Mouse (Mus musculus): Measurements from ENCODE around the gene Acp2. TPM values are rescaled to one million over a fixed set of nuclear protein-coding genes. Genes with fewer than 3 reads are reported as not detected.
A peak's percentile ranks its signal among the peaks of the same experiment; 100 is the strongest.

Acp2 gene
- 10 to 100 TPM; 44.5 to 46.9 TPM for total RNA-seq (2021)

GRCm38 (mm10) chr2:91202222-91202971, at the start of gene Acp2, which contains the start of gene Nr1h3:
Acp2 (plus strand) TSS chr2:91202885.
Nr1h3 (minus strand) TSS chr2:91202834.
- peak; percentile 96 to 98 for DNase-seq (ENCODE audit: low spot score in 2 of 2)
- intact Hi-C loops (cut with DNase I): loop anchor here (2.0 to 5.0 kb wide), 3 partner anchors 14 to 35 kb away; partner anchors contain the start of gene Ddb2

DNA sequence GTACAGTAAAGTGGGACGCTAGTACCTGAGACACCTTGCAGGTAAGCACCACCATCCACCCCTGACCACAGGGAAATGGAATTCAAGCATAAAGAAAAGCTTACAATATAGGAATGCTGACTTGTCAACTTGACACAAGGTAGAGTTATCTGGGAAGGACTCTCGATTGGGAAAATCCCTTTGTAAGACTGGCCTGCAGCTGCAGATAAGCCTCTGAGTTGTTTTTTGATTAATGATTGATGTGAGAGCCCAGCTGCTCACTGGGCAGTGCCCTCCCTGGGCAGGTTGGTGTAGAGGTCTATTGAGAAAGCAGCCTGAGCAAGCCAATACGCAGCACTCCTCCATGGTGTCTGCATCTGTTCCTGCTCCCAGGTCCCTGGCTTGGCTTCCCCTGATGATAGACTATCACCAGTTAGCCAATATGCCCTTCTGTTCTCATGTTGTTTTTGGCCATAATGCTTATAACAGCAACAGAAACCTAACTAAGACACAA, 49.8 kb upstream of the Acp2 start:
- intact Hi-C loops (cut with DNase I): no loop called here
- DNase-seq (ENCODE audit: low spot score in 2 of 2): no peak

- no peak for DNase-seq (ENCODE audit: low spot score in 2 of 2)
- intact Hi-C loops (cut with DNase I): no loop called here
Observed at GRCm38 (mm10) chr2:91154091-91154490, 48.6 kb upstream of the Acp2 start.

GRCm38 (mm10) chr2:91157002-91157752, 45.5 kb upstream of the Acp2 start:
- no peak for DNase-seq (ENCODE audit: low spot score in 2 of 2)
- intact Hi-C loops (cut with DNase I): no loop called here

GRCm38 (mm10) chr2:91160591-91160990, 42.1 kb upstream of the Acp2 start:
- no peak for DNase-seq (ENCODE audit: low spot score in 2 of 2)
- intact Hi-C loops (cut with DNase I): no loop called here

GRCm38 (mm10) chr2:91162952-91163351, 39.7 kb upstream of the Acp2 start:
- intact Hi-C loops (cut with DNase I): no loop called here
- DNase-seq (ENCODE audit: low spot score in 2 of 2): no peak

DNA sequence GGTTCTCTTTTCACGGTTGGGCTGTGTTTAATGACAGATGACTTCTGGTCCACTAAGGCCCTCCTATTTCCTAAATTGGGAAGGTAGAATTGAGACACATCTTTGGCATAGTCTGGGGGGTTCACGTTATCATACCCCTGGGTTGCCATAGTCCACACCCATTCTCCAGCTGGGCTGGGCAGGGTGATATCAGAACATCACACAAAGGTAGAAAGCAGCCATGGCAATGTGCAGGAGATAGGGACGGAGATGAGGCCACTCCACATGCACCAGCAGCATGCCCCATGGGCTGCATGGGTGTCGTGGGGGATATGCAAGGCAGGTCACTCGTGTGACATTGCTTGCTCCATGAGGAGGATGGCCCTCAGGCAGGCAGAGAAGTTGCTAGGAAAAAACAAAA, 39.2 kb upstream of the Acp2 start:
- intact Hi-C loops (cut with DNase I): no loop called here
- no peak for DNase-seq (ENCODE audit: low spot score in 2 of 2)

GRCm38 (mm10) chr2:91164991-91165390, 37.7 kb upstream of the Acp2 start:
- intact Hi-C loops (cut with DNase I): no loop called here

DNA sequence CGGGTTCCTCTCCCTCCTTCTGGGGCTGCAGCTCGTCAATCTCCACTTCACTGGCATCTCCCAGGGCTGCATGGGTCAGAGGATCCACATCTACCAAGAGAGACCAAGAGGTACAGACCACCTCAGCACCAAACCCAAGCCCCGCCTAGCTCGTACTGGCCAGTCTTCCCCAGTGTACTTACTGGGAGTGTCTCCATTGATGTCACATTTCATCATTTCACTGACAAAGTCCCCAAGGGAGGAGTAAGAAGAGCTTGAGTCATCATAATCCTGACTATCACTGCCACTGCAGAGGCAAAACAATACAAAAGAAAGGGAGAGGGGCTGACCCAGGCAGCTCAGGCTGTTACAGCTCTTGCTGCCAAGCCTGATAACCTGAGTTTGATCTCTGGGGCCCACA, 35.1 kb upstream of the Acp2 start:
- intact Hi-C loops (cut with DNase I): no loop called here
- no peak for DNase-seq (ENCODE audit: low spot score in 2 of 2)

More at GRCm38 (mm10) chr2:91164991-91165390, 37.7 kb upstream of the Acp2 start:
- no peak for DNase-seq (ENCODE audit: low spot score in 2 of 2)

DNA sequence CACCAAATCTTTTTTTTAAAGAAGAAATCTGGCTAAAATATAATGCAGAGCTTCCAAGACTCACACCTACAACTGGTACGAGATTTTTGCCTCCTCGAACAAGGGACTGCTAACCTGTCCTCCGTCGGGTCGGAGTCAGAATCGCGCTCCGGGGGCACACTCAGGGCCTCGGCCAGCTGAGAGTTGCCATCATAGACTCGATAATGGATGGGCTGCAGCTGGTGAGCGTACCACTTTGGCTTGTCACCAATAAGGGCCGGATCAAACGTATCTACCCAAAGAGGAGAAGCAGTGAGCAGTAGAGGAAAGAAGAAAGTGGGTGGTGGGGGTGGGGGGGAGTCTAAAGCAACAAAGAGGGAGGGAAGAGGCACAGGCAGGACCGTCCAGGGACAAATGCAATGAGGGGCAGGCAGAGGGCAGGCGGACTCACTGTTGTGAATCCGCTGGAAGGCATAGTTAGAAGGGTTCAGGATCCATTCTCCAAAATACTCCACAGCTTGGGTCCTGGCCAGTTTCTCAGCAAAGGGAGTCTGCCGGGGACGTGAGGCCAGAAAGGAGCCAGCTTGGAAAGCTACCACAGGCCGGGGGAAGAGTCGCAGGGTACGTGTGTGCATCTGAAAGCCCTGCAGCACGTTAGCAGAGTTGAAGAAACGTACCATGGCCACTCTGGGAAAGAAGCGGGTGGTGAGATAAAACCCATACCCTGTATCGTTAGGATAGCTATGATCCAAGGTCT, 32.9 kb upstream of the Acp2 start:
- no peak for DNase-seq (ENCODE audit: low spot score in 2 of 2)
- intact Hi-C loops (cut with DNase I): no loop called here

DNA sequence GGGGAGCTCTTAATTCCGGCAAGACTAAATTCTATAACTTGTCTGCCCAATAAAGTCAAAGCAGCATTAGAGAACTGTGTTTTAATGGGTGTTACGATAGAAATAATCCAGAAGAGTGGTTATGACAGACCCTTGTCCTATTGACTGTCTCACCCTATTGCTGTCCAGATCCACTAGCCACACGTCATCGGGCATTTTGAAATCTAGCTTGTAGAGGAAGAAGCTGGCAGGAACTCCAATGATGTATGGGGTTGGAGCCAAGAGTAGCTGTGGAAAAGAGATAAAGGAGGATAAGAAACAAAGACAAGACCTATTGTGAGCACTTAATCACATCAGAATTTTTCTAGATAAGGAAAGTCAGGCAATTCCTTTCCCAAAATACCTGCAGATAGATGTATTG, 27.2 kb upstream of the Acp2 start:
- no peak for DNase-seq (ENCODE audit: low spot score in 2 of 2)
- intact Hi-C loops (cut with DNase I): no loop called here

GRCm38 (mm10) chr2:91176234-91176633, 26.5 kb upstream of the Acp2 start:
- intact Hi-C loops (cut with DNase I): no loop called here
- no peak for DNase-seq (ENCODE audit: low spot score in 2 of 2)

GRCm38 (mm10) chr2:91179825-91180224, 22.9 kb upstream of the Acp2 start:
- intact Hi-C loops (cut with DNase I): loop anchor here (2.0 to 5.0 kb wide), 2 partner anchors 23 to 63 kb away; partner anchors contain the start of genes Acp2, Mybpc3 and Nr1h3

GRCm38 (mm10) chr2:91180706-91181105, 22.0 kb upstream of the Acp2 start:
- intact Hi-C loops (cut with DNase I): loop anchor here (2.0 to 5.0 kb wide), 2 partner anchors 22 to 63 kb away; partner anchors contain the start of genes Acp2, Mybpc3 and Nr1h3
- DNase-seq (ENCODE audit: low spot score in 2 of 2): no peak

More at GRCm38 (mm10) chr2:91179825-91180224, 22.9 kb upstream of the Acp2 start:
- no peak for DNase-seq (ENCODE audit: low spot score in 2 of 2)

GRCm38 (mm10) chr2:91182016-91182404, 20.7 kb upstream of the Acp2 start:
- peak; percentile 28 to 51 for DNase-seq (ENCODE audit: low spot score in 2 of 2)
- intact Hi-C loops (cut with DNase I): loop anchor here (2.0 to 5.0 kb wide), 2 partner anchors 55 to 65 kb away; partner anchors contain the start of genes Ddb2 and Mybpc3

GRCm38 (mm10) chr2:91182405-91183147, 20.1 kb upstream of the Acp2 start:
- peak; percentile 87 to 91 for DNase-seq (ENCODE audit: low spot score in 2 of 2)
- intact Hi-C loops (cut with DNase I): loop anchor here (2.0 to 5.0 kb wide), 2 partner anchors 54 to 65 kb away; partner anchors contain the start of genes Ddb2 and Mybpc3

- DNase-seq (ENCODE audit: low spot score in 2 of 2): peak; percentile 93 to 95
- intact Hi-C loops (cut with DNase I): loop anchor here (2.0 to 5.0 kb wide), 2 partner anchors 54 to 66 kb away; partner anchors contain the start of genes Ddb2 and Mybpc3
Observed at GRCm38 (mm10) chr2:91183148-91183513, 19.6 kb upstream of the Acp2 start.

- DNase-seq (ENCODE audit: low spot score in 2 of 2): no peak
- intact Hi-C loops (cut with DNase I): loop anchor here (2.0 to 5.0 kb wide), 2 partner anchors 53 to 67 kb away; partner anchors contain the start of genes Ddb2 and Mybpc3
Observed at GRCm38 (mm10) chr2:91183711-91184405, 18.8 kb upstream of the Acp2 start, which contains the start of gene Madd. Madd (minus strand) TSS chr2:91183837.
